Mouse (Mus musculus) duodenum, adult 2 months (tissue): ENCODE results near the gene Nnmt. TPM values are rescaled to one million over a fixed set of nuclear protein-coding genes. Genes with fewer than 3 reads are reported as not detected.

ENCODE experiments used
- polyA plus RNA-seq: library from polyadenylated mRNA; depleted of rRNA; stranded (reverse); fragments of >200 nt; gene quantifications from 2 replicates; pipeline ENCODE4 v1.2.3, GENCODE M21; 2012; ENCODE audit warnings: low replicate concordance; rRNA removed

Nnmt gene
- 0.28 and 0.63 TPM in 2 replicates for polyA plus RNA-seq

DNA sequence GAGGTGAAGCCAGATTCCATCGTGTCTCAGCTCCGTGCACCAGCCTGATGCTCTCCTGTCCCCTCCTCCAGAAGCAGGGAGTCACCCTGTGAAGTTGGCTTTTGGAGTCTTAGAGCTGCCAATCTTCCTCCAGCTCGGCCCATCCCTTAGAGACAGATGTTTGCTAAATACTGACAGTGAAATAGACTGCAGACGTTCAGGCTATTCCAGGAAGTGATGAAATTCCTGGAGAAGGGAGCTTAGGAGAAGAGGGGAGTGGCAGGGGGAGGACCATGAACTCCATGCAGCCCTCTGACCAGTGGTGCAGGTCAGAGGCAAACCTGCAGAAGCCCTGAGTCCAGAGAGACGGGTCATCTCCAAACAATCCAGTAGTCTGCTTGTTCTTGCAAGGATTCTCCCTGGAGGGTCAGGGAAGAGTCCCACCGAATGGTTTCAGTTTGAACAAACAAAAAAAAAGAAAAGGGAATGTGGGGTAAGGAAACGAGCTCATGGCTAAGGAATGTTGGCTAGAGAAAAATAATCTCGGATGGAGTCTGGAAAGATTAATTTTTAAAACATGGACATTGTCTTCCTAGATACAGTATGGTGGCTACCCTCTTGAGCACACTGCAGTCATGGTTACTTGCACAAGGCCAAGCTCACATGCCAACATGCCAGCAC lies at the start of gene Nnmt:
Nnmt (minus strand) TSS at position 215 of the 660 bp plus-strand sequence.

Other genes starting within 250 kb of the Nnmt start
- gene Rexo2, start 124.5 kb downstream of the Nnmt start, polyA plus RNA-seq = 18.7 and 29.5 TPM in 2 replicates
- 5.2 and 5.6 TPM in 2 replicates for gene Rbm7, start 109.9 kb downstream of the Nnmt start, polyA plus RNA-seq
- 75.7 and 99.2 TPM in 2 replicates for gene Gm5617, start 109.7 kb downstream of the Nnmt start, polyA plus RNA-seq
- 1.4 and 1.5 TPM in 2 replicates for gene Zbtb16, start 231.1 kb upstream of the Nnmt start, polyA plus RNA-seq